Mouse (Mus musculus) heart, postnatal 0 days (tissue): ENCODE results near the gene Rbfox2.

Source experiments
- CTCF ChIP-seq: IDR thresholded peaks from 2 replicates; pipeline ENCODE4 v1.5.1; 2016; ENCODE audit warnings: antibody characterized with exemption, control low read depth, low read depth
- EP300 ChIP-seq: IDR thresholded peaks from 2 replicates; pipeline ENCODE4 v1.6.1; 2016; ENCODE audit warnings: antibody characterized with exemption, low read depth

DNA sequence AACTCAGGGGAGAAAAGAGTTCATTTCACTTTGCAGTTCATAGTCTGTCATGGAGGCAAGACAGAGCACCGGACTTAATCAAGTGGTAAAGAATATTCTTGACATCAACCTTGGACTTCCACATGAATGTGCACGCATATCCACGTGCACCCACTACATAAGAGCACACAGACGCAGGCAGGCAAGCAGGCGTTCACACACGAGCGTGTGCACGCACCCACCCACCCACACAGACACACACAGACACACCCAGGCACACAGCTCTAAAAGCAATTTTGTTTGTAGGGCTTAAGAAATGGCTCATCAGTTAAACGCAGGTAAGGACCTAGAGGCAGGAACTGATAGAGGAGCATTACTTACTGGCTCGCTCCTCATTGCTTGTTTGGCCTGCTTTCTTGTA is 172.3 kb downstream of the Rbfox2 start:
- TF ChIP-seq CTCF: no peak
- TF ChIP-seq EP300: no peak
